Mouse (Mus musculus): ENCODE data around the gene Vegfb. TPM values are rescaled to one million over a fixed set of nuclear protein-coding genes. Genes with fewer than 3 reads are reported as not detected.
A peak's percentile ranks its signal among the peaks of the same experiment; 100 is the strongest.

The Vegfb gene
- total RNA-seq, 2 experiments from 2014 or later = 93.3 to 98.7 TPM

GRCm38 (mm10) chr19:6974211-6975205 is 12.9 kb downstream of the Vegfb start, which contains the start of gene Ppp1r14b:
TSS of gene Ppp1r14b (plus strand) at chr19:6974968.
- peak; percentile 70 to 77 for DNase-seq (ENCODE audit: low spot score in 2 of 2)

DNA sequence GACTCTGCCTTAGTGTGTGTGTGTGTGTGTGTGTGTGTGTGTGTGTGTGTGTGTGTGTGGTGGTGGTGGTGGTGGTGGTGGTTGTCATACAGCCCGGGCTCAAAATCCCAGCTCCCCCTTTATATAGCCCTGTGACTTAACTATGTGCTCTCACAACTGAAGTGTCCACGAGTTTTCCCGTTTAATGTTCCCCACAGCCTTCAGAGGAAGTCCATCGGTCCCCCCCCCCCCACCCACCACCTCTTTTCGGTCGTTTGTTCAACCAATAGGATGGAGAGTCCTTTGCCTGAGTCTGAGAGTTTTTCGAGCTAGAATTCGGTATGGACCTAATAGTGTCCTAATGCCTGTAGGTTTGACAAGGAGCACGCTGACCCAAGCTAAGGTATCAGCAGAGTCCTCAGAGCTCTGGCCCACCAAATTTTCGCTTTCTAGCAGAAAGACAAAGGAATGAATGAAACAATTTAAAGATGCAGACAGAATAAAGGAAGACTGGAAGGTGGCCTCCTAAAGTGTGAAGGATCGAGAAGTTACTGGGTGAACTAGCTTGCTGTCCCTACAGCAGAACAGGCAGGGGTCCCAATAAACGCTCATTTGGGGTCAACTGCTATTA is 13.8 kb downstream of the Vegfb start:
- no peak for DNase-seq (ENCODE audit: low spot score in 2 of 2)

DNA sequence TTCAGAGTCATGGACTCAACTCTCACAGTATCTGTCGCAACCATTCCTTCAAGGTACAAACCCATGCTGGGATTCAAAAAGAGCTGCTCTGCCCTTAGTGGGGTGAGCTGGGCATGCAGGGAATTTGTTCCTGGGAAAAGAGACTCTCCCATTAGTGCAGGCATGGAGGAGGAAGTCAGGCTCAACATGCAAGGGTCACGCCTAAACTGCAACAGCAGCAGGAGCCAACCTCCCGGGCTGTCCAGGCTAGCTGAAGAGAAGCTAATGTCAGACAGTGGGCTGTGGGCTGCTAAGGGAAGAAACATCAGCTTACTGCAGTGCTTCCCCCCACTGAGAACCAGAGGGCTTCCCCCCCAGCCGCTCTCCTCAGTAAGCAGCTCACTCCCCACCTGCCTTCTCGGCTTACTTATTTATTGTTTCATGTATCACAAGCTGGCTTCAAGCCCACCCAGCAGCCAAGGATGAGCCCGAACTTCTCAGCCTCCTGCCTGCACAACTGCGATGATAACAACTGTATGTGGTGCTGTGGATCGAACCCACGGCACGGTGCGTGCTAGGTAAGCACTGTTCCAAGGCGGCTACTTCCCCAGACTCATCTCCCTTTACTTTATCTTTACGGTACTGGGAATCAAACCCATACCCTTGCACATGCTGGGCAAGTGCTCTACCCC is 15.1 kb downstream of the Vegfb start:
- DNase-seq (ENCODE audit: low spot score in 2 of 2) = no peak

DNA sequence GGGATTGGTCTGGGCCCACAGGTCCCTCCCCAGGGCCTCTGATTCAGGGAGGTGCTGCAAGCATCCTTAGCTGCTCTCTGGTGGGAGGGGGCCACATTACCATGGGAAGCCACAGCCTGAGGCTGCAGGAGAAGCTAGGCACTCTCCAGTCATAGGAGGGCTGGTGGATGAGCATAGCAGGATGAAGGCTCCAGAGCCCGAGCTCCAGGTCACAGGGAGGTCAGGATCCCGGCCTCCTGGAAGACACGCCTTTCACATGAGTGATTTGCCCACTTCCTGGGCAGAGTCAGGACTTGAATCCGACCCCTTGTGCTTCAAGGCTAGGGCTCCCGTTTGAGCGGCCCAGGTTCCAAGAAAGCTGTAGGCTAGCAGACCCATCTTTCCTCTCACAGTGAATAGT is 15.8 kb downstream of the Vegfb start:
- no peak for DNase-seq (ENCODE audit: low spot score in 2 of 2)

DNA sequence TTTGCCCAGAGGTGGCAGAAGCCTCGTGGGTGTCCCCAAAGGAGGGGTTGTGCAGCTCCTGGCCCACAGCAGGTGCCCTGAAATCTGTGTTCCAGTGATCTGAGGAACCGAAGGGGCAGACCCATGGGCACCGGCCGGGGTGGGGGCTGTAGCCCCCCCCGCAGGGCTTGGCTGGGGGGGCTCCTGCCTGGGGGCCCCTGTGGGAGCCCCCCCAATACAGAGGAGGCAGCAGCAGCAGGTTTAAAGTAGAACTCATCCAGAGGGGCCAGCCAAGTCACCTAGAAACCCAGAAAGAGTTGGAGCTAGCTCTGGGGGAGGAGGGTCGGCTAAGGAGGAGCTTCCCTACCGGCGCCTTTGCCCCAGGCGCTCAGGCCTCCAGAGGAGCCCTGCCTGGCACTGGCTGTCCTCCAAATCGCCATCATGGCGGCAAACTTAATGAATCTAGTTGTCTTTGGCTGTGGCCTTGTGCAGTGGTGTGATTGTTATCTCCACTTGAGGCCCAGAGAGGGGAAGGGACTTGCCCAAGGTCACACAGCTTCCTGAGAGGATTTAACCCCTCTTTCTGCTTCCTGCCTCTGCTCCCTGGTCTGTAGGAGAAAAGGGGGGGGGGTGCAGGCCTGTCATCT is 16.9 kb downstream of the Vegfb start:
- no peak for DNase-seq (ENCODE audit: low spot score in 2 of 2)

- peak in 1 of 2 experiments; percentile 20 for DNase-seq (ENCODE audit: low spot score in 2 of 2)
These were observed 17.6 kb downstream of the Vegfb start for GRCm38 (mm10) chr19:6969665-6970381.

- DNase-seq (ENCODE audit: low spot score in 2 of 2) = no peak
These were observed 18.2 kb downstream of the Vegfb start for GRCm38 (mm10) chr19:6969291-6969664.

GRCm38 (mm10) chr19:6968491-6969271 is 18.8 kb downstream of the Vegfb start:
- DNase-seq (ENCODE audit: low spot score in 2 of 2) = no peak

GRCm38 (mm10) chr19:6956461-6956860 is 31.0 kb downstream of the Vegfb start:
- no peak for DNase-seq (ENCODE audit: low spot score in 2 of 2)

DNA sequence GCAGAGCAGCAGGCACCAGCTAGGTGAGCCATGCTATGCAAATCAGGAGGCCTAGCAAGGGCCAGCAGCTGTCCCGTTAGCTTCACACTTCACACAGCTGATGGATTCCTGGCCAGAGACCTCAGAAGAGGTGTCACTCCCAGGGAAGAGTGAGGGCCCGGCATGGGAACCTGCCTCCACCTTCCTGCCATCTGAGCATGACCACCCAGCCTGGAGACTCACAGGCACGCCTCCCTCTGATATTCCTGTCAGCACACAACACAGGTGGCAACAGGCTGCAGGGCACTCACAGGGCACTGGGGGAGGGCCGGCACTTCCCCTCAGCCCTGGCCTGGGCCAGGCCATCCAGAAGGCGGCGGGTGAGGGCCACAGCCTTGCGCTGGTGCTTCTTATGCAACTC is 32.0 kb downstream of the Vegfb start:
- no peak for DNase-seq (ENCODE audit: low spot score in 2 of 2)

- DNase-seq (ENCODE audit: low spot score in 2 of 2) = no peak
These were observed 33.4 kb downstream of the Vegfb start for GRCm38 (mm10) chr19:6954046-6954445.

- DNase-seq (ENCODE audit: low spot score in 2 of 2) = no peak
These were observed 34.8 kb downstream of the Vegfb start for GRCm38 (mm10) chr19:6952712-6953037.

GRCm38 (mm10) chr19:6951994-6952711 is 35.3 kb downstream of the Vegfb start:
- DNase-seq (ENCODE audit: low spot score in 2 of 2) = peak; percentile 43 to 68

DNA sequence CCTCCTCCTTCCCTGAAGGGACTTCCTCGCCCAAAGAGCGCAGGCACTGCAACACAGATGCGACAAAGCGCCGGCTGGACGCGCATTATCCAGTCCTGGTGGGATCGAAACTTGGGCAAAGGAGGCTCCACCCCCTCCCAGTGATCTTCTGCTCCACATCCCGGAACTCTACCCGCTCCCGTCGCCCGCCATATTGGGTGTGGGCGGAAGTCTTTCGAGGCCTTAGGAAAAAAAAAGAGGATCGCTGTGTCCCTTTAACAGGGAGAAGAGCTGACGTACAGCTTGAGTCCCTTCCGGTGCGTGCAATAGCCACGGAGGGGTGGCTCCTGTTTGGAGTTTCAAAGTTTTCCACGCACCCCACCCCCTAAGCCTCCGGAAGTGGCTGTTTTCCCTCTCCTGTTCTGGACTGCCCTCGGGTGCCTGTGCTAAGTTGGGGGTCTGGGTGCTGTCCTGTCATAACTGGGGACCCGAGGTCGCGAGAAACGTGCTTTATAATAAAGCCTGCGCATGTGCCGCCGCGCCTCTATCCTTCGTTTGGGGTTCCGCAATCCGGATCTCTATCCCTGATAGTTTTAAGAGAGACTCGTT is 36.0 kb downstream of the Vegfb start:
- peak; percentile 91 to 94 for DNase-seq (ENCODE audit: low spot score in 2 of 2)

DNA sequence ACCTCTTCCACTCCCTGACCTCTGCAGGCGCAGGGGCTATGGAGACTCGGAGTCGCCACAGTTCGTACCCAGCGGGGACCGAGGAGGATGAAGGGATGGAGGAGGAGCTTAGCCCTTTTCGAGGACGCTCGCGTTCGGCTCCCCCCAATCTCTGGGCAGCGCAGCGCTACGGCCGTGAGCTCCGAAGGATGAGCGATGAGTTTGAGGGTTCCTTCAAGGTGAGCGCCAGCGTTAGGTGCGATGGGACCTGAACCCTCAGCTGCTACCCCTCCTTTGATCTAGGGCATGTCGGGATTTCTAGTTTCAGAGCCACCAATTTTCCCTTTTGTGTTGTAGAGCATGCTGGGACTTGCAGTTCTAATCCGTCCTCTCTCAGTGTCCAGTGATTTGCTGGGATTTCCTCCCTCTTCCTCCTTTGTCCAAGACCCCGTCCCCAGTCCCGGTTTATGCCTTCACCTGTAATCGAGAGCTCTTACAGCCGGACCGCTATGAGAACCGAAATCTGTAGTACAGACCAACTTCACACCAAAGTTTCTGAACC is 36.8 kb downstream of the Vegfb start:
- peak; percentile 44 to 58 for DNase-seq (ENCODE audit: low spot score in 2 of 2)

DNA sequence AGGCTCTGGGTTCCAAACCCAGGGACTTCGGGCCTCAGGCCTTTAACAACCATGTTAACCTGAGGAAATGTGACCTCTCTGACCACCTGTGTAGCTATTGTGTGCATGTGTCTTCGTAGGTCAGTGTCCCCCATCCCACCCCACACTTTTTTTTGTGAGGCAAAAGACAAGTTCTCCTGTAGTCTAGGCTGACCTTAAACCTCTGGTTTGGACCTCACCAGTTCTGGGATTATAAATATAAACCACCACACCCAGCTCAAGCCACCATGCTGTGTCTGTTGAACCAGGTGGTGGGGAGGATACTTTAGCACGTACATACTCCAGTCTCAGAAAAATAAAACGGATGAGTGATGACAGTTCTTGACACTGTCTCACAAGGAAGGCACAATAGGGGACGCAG is 37.5 kb downstream of the Vegfb start:
- DNase-seq (ENCODE audit: low spot score in 2 of 2) = no peak

GRCm38 (mm10) chr19:6949532-6949931 is 37.9 kb downstream of the Vegfb start:
- no peak for DNase-seq (ENCODE audit: low spot score in 2 of 2)

GRCm38 (mm10) chr19:6948186-6948585 is 39.3 kb downstream of the Vegfb start:
- DNase-seq (ENCODE audit: low spot score in 2 of 2) = no peak

GRCm38 (mm10) chr19:6947742-6948141 is 39.7 kb downstream of the Vegfb start:
- no peak for DNase-seq (ENCODE audit: low spot score in 2 of 2)
